ENCODE assay signal across 18 mouse cellular contexts in the genomic region with DNA sequence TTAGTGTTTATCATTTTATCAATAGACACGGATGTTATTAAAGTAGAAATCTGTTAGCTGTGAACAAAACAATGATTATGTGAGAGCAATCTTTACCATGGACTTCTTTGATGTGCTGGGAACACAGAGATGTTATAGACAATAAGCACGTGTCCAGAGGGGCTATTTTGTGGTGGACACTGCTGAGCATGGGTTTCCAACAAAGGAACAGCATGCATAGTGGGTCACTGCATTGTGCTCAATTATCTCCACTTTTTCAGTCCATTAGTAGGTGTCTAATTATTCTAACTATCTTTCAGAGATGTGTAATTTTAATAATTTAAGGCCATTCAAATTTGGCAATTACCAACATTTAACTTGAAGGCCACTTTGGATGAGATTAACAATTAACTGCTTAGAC.
"Had no signal": no experiment of that assay in that cellular context is flagged by ENCODE, and none has a peak within 500 bp of the region (broad histone marks: within the 10 kb centered on the region; RNA-seq: fewer than 3 reads in every experiment).

No protein-coding gene starts in this region.

- H3K4me3 ChIP-seq: midbrain, embryonic 10.5 days; midbrain, embryonic 12.5 days; myocyte; neural tube, embryonic 13.5 days; neural tube, embryonic 15.5 days had no signal

- H3K36me3 ChIP-seq: midbrain, embryonic 10.5 days; midbrain, embryonic 12.5 days; neural tube, embryonic 13.5 days; neural tube, embryonic 15.5 days had no signal

- DNase-seq: lung, adult 18-20 months; lung, embryonic 14.5 days; lung, postnatal 10 days; lung, postnatal 4 days; midbrain, embryonic 14.5 days; right cerebral cortex, adult 18-20 months; right cerebral cortex, postnatal 25 days; right cerebral cortex, postnatal 4 days; spleen, adult 18-20 months; thymus, adult 18-20 months; thymus, postnatal 14 days; thymus, postnatal 4 days had no signal

- H3K4me2 ChIP-seq: lung, embryonic 14.5 days; midbrain, embryonic 12.5 days; neural tube, embryonic 13.5 days; neural tube, embryonic 15.5 days had no signal

- H3K4me1 ChIP-seq: midbrain, embryonic 10.5 days; midbrain, embryonic 12.5 days; neural tube, embryonic 13.5 days; neural tube, embryonic 15.5 days had no signal

- H3K27ac ChIP-seq: midbrain, embryonic 10.5 days; midbrain, embryonic 12.5 days; neural tube, embryonic 13.5 days; neural tube, embryonic 15.5 days had no signal

- H3K9ac ChIP-seq: lung, embryonic 14.5 days; midbrain, embryonic 12.5 days; neural tube, embryonic 13.5 days; neural tube, embryonic 15.5 days had no signal

- H3K27me3 ChIP-seq: midbrain, embryonic 12.5 days; neural tube, embryonic 13.5 days; neural tube, embryonic 15.5 days had no signal

- ATAC-seq: midbrain, embryonic 16.5 days had no signal

- H3K9me3 ChIP-seq: midbrain, embryonic 10.5 days; midbrain, embryonic 12.5 days; neural tube, embryonic 13.5 days; neural tube, embryonic 15.5 days had no signal
